Mouse (Mus musculus): ENCODE data around the gene Srd5a1.

DNA sequence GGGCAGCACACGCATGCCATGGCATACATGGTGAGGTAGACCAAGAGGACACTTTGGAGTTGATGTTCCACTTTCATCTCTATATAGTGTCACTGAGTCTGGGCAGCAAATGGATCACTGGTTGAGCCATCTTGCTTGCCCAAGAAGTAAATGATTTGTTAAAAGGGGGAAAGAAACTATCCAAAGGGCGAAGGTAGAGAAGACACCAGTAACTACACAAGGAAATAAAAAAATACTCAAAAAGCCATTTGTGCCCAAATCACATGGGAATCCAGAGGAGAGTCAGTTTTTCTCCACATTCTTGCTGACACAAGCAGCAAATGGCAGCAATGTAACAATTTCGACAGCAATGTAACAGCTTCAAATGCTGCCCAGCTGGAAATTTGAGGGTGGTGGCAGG, 38.6 kb downstream of the Srd5a1 start:
- no peak for TF ChIP-seq CTCF (IDR thresholded peaks at IDR 0.05; ENCODE audit: borderline replicate concordance, insufficient read depth, low read length)
- TF ChIP-seq POLR2A (IDR thresholded peaks at IDR 0.05; ENCODE audit: low read depth, low read length), result no peak
